Mouse (Mus musculus): ENCODE data around the gene Mapk8.

Mapk8 gene

DNA sequence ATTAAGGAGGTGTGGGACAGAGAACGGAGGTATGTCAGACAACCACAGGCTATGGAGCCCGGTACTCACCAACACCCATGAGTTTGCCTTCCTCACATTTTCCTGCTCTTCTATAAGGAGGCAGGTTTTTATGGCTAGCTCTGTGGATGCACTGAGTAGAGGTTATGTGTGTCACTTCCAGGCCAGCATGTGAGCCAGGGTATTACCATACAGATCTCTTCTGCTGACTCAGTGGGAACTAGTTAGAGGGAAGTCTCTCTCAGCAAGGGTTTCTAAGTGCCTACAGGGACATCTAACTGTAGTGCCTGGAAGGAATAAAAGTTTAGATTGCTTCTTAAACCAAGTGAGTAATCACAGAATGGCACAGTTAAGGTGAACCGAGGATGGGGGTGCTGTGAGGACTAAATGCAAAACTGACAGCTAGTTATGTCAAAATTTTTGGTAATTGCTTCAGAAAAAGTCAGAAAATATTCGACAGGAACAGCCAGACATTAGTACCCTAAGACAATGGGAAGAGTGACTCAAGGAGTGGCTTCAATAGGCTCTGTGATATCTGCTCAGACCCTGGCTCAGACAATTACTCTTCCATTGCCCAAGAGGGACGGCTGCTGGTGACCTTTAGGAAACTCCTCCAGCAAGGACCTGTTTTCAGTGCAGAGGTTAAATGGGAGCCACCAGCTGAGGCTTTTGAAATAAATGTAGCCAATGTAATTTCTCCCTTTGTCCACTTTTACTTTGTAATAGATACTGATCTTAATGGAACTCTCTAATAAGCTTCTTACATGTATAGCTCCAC, 48.7 kb downstream of the Mapk8 start:
- no peak for DNase-seq (ENCODE audit: low read depth)

DNA sequence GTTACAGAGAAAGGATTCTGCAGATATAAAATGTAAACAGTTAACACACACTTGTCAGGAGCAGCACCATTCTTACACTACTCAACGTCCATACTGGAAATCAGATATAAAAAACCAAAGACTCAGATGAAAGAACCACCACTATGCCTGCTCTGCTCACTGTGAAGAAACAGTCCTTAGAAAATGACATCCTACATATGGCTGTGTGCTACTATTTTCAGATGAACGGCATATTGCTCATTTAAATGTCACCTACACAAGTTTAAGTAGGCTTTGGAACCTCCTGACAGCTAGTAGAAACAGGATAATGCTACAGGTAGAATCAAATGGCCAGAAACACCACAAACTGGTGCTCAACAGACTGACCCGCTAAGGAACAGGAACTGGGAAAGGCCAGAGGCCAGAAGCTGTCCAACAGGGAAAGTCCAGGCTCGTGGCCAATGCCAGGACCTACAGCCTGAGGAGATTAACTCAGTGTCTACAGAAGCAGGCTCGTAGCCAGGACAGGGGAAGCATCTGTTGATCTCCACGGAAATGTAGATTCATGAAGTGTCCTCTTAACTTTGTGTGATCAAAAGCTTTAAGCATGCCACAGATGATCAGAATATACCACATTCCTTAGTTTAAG, 66.0 kb downstream of the Mapk8 start:
- DNase-seq (ENCODE audit: low read depth) = no peak

DNA sequence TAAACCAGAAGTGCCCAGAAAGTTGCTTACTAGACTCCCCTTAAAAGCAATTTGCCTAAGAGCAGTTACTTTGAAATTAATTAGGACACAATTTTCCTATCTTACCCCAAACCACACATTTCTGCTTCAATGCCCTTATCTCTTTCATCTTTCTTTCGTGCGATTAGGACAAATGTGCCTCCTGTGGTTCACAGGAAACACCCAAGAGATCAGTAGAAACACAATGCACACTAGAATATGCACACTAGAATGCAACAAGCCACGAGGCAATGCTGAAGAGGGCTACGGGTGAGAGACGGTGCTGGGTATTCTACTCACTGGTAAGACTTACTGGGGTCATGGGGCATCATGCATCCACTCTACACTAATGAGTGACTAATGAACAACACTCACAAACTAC, 68.2 kb downstream of the Mapk8 start:
- DNase-seq (ENCODE audit: low read depth) = peak; percentile 35

DNA sequence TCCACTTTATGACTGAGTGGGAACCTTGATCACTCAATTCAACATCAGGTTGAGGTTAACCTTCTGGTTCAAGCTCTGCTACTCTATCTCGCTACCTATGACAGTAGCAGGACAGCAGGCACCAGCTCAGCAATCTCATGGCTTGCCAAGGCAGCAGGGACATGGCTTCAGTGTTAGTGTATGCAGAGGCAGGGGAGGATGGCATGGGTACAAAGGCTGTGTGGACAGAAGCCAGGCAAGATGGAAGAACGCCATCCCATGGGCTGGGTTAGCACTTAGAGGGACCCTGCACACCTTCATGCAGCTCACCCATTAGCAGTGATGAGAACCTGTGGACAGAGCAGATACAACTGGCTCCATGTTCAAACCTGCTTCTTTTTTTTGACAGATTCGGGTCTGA, 69.7 kb downstream of the Mapk8 start:
- DNase-seq (ENCODE audit: low read depth) = no peak

DNA sequence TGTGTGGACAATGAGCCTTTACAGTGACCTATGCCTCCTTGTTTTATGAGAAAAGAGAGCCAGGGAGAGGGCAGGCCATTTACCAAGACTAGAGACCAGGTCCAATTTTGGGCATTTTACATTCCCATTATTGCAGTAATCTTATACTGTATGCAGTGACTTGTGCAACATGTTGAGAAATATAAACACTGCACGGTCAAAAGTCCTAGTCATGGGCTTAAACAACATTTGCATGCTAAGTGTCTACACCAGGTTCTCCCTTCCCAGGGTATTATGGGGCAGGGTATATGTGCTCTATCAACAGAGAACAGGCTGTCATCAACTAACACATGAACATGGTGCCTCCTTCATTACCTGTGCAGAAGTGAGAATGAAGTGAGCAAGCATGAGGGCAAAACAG, 72.9 kb downstream of the Mapk8 start:
- no peak for DNase-seq (ENCODE audit: low read depth)

DNA sequence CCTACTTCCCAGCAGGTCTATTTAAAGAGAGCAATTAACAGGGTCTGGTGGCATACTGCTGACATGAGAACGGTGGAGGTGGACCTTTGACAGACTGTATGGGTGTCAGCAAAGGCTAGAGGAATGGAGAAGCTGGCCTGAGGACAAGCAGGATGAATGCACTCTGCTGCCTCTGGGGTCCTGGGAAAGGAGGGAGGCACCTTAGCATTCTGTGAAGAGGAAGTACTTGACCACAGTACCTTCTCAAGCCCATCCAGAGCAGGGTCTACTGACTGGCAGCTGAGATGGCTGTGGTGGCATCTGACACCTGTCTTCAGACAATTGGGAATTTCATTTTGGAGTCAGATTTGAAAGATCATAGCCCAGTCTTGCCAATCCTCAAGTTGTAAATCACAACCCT, 73.7 kb downstream of the Mapk8 start:
- DNase-seq (ENCODE audit: low read depth) = no peak

DNA sequence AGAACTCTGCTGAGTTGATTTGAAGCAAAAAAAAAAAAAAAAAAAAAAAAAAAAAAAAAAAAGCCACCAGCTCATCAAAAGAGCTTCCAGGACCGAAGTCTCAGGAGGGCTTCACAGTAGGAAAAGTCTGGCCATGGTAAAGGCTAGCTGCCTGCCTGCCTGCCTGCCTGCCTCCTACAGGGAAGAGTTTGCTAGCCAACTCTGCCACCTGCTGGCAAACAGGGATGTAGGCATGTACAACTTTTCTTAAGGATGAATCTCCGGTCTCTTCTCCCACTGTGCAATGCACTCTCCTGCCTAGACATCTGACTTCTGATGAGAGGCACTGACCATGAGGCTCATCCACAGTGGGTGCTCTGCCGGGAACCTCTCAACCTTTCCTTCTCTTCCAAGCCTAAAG, 75.7 kb downstream of the Mapk8 start:
- DNase-seq (ENCODE audit: low read depth) = peak; percentile 79

DNA sequence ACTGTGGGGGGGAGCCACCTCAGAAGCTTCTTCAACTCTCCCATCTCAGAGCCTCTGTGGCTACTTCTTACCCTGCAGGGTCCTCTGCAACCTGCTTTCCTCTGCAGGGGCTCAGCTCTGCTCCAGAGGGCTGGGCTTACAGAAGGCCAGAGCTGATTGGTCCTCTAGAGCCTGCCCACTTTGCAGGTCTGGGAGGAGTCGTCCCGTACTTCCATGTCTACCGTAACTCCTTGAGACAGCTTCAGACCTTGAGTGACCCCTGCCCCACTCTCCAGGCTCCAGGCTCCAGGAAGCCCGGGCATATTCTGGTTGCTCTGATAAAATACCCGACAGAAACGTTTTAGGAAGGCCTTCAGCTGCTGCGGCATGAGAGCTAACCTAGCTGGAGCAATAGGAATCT, 76.9 kb downstream of the Mapk8 start:
- no peak for DNase-seq (ENCODE audit: low read depth)

DNA sequence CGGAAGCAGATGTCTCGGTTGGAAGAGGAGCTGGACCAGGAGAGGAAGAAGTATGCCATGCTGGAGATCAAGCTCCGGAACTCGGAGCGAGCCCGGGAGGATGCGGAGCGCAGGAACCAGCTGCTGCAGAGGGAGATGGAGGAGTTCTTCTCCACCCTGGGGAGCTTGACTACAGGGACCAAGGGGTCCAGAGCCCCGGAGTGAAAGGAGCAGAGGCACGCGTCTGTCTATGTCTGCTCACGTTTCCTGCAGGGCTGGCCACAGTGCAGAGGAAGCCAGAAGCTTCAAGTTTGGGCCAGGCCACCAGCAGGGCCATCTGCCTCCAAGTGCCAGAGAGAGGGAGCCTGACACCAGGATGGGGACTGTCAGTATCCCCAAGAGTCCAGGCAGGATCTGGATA, 77.6 kb downstream of the Mapk8 start:
- no peak for DNase-seq (ENCODE audit: low read depth)

DNA sequence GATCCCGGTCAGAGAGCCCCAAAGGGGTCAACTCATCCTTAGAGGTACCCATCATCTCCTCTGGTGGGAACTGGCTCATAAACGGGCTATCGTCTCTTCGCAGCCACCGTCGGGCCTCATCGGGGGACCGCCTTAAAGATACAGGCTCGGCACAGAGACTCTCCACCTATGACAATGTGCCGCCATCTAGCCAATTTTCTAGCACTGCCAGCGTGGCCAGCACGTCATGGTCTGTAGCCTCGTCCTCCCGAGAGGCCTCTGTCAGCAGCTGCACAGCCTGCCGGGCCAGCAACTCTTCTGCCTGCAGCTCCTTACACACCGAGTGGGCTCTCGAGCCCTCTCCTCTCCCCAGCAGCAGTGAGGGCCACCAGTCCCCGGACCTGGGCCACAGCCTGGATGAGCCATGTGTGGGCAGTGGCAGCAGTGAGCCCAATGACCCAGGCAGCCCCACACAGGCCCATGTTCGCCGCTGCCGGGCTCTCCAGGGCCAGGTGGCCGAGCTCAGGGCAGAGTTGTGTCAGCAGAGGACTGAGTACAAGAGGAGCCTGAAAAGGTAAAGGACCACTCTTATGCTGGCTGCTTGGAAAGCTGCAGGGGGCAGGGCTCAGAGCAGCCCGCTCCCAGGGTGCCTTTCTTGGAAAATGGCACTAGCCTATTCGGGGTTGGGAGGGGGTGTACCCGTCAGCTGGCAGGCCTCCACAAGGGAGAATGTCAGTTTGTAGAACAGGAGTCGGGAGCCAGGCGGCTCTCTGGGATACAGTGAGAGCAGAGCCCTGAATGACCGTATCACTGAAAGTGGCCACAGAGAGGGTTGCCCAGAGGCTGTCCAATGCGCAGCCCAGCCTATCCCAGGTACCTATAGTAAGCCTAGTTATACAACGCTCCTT, 79.8 kb downstream of the Mapk8 start:
- no peak for DNase-seq (ENCODE audit: low read depth)

DNA sequence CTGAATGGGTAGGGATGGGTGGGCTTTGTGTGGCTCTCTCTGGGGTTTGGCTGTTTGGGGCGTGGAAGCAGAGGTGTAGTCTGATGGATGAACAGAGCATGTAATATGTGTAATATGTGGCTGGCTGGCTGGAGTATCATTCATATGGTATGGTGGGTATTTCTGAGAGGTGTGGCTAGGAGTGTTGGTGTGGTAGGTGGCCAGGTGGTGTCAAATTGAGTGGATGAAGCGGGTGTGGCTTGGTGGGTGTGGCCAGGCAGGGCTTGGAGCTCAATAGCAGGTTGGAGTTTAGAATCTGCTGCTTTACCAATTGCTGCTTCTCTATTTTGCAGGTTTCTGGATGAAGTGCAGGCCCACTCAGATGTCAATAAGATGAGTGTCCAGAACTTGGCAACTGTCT, 82.9 kb downstream of the Mapk8 start:
- no peak for DNase-seq (ENCODE audit: low read depth)

DNA sequence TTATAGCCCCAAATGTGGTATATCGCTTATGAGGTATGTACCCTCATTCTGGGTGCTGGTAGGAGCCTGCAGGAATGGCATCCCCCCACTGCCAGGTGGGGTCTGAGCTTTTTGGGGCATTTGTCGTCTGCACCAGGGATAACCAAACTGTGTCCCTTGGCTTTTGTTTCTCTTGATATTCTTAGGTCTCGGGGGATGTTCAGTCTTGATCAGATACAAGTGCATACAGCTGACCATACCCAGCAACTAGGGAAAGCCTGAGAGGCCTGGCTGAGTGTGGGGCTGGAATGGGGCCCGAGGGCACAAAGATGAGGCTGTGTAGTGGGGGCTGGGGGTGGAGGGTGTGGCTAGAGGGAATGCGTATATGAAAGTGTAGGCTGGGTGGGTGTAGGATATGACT, 83.3 kb downstream of the Mapk8 start:
- no peak for DNase-seq (ENCODE audit: low read depth)

DNA sequence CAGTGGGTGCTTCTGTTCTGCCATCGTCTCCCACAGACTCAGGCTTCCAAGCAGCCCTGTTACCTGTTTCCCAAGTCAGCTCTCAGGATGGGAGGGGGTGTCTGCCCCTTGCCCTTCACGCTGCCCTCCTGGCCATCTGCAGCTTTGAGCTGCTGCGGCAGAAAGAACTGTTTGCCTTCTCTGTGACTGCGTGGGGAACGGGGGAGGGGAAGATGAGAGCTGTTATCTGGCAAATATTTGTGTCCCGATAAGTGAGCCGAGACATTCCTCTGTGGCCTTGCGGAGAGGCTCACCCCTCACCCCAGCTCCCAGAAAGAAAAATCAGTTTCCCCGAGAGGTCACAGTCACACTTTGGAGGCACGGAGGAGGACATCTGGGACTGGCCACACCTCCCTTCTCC, 84.2 kb downstream of the Mapk8 start:
- DNase-seq (ENCODE audit: low read depth) = no peak

DNA sequence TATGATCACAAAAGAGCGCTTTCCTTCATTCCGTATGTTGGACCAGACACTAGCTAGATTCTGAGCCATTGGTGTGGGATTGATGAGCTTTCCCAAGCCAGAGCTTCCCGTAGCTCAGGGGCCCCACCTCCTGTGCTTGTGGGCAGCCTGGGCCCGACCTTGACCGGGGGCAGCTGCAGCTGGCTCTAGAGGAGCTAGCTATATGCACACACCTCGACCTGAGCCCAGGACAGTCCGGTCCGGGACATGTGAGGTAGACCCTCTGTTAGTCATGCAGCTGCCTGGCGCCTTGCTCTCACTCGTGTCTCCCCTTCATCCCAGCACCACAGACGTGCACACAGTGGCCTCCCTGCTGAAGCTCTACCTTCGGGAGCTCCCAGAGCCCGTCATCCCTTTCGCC, 84.8 kb downstream of the Mapk8 start:
- DNase-seq (ENCODE audit: low read depth) = no peak

DNA sequence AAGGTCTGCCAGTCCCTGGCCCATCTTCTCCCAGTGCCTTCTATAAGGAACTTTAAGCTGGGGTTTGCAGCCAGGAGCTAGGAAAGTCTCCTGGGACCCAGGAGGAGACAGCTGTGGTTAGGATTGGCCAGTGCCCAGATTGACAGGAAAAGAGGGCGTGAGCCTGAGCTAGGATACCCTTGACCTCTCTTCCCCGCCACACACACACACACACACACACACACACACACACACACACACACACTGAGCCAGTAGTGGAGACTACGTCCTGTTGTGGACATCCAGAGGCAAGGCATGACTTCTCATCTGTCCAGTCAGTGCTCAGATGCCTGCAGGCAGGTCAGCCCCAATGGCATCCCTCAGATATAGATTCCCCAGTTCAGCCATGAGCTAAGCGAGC, 85.4 kb downstream of the Mapk8 start:
- no peak for DNase-seq (ENCODE audit: low read depth)

DNA sequence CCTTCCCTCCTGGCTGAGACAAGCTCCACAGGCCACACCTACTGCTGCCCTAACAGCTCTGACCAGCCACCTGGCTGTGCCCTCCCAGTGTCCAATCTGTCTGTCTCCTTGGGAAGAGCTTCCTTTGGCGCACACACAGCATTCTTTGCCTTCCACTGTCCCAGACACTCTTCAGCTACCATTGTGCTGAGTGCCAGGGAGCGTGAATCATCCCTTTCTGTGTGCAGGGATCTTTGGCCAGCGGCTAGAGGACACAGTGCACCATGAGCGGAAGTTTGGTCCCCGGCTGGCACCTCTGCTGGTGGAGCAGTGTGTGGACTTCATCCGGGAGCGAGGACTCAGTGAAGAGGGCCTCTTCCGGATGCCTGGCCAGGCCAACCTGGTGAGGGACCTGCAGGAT, 88.1 kb downstream of the Mapk8 start:
- no peak for DNase-seq (ENCODE audit: low read depth)

DNA sequence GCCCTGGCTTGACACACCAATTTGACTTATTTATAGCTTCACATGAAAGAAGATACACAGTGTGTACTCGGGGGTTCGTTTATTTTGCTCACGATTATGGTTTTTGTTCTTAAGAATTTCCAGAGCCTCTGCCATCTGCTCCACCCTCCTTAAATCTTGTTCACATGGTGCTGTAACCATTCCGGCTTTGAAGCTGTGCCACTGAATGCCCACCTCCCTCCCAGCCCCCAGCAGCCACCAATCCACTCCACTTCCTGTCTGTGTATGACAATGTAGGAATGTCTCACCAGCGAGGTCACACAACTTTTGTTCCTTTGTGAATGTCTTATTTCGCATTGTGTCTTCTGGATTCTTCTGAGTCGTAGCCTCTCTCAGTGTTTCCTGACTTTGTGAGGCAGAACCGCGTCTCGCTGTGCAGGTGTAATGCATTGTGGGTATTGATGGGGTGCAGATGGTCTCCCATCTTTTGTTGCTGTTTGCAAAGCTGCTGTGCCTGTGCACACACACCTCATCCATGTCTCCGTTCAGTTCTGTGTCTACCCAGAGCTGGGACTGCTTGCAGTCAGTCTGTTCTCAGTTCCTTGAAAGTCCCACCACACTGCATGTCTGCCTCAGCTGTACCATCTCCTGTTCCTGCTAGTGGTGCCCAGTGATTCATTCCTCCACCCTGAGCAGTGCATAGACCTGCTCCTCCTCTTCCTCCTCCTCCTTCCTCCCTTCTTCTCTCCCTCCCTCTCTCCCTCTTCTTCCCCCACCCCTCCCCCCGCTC, 89.2 kb downstream of the Mapk8 start:
- no peak for DNase-seq (ENCODE audit: low read depth)

DNA sequence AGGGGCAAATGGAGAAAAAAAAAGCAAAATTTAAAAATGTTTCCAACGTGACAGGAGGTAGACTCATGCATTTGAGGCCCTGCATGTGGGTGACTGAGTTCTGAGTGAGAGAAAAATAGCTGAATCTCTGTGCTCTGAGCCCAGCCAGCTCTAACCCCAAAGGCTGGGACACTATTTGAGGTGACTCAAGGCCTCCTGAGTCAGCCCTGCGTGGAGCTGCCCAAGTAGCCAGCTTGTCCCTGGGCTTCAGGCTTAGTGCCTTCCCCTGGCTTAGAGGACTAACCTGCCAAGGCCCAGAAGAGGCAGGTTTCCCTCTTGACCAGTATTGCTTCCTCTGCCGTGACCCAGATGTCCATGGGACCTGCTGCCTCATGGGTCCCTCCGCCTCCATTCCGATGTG, 91.7 kb downstream of the Mapk8 start:
- no peak for DNase-seq (ENCODE audit: low read depth)

DNA sequence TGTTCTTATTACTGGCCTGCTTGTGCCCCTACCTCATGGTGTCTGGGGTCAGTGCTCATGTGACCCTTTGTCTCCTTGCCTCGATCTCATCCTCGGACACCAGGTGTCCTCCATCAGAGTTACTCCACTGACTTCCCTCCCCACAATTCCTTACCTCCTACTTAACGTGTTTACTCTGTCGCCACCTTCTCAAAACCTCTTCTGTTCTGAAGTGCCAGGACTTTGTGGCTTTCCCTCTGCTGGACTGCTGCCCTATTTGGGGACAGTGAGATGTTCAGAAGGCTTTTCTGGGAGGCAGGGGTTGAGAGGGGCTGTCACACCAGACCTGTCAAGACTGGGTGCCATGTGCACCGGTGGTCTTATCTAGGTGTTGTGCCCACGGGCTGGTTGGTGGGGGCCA, 94.1 kb downstream of the Mapk8 start:
- no peak for DNase-seq (ENCODE audit: low read depth)

DNA sequence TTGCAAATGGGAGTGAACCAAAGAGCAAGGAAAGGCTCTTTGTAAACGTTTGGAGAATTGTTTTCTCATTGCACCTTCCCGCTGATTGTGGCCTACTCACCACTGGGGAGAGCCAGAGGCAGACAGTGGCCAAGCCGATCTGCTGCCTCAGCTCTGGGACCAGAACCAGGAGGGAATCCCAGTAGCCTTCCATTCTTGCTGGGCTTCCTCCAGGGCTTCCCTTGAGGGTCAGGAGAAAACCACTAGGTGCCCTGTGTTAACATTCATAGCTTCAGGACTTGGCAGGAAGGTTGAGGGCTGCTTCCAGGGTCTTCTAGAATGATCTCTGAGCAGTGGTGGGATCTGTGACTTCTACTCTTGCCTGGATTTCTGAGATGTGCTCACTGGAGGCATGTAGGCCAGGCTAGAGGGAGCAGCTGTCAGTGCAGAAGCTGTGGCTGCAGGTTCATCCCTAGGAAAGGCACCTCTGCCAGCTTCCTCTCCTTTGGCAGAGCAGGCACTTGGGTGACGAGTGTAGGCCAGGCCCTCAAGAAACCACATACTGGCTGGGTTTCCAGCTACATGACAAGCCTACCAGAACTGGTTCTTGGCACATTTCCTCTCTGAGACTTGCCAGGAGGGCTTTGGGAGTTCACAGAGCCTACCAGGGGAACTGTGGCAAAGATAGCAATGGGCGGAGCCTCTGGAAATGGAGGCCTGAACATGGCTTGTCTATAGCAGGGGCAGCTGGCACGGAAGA, 94.8 kb downstream of the Mapk8 start:
- DNase-seq (ENCODE audit: low read depth) = no peak

DNA sequence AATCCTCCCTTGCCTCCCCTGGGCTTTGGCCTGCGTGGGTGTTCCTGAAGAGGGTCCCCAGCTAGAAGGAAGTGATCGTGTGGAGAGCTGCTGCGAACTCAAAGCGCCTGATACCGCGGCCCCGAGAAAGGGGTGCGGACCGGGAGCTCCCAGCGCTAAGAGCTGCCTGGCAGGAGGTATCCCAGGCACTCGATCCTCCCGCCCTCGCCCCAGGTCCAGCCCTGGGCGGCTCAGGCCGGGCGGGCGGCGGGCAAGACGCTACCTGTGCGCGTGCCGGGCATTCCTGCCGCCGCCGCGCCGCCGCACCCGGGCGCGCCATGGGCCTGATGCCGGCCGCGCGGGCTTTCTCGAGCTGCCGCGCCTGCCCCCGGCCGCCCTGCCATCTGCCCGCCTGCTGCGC, 95.9 kb downstream of the Mapk8 start:
- no peak for DNase-seq (ENCODE audit: low read depth)

DNA sequence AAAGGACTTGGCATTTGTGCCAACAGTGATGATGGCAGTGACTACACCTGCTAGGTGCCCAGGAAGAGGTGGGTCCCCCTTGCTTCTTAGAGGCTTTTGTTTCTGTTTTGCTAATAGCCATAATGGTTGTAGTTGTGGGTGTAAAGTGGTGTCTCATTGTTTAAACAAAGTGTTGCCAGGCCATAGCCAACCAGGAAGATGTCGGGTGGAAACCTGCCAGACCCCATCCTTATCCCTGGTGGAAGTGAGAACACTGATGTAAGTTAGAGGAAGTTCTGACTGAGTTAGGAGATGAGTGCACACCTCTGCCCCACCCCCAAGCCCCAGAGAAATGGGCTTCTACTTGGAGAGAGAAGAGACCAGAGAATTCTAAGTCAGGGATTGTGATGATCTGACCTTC, 98.8 kb downstream of the Mapk8 start:
- no peak for DNase-seq (ENCODE audit: low read depth)

All from 416B (cell line).